Mouse (Mus musculus) spleen, adult 2 months (tissue): ENCODE results near the gene Gpr15.

ENCODE experiments used
- CTCF ChIP-seq: fragments of 200-500 bp; IDR thresholded peaks from 2 replicates; pipeline ENCODE4 v1.5.1; 2011; ENCODE audit warnings: mild to moderate bottlenecking, inconsistent platforms; ENCODE audit not compliant: insufficient read depth, insufficient read length, insufficient replicate concordance; ENCODE audit errors: extremely low read depth
- POLR2A ChIP-seq: fragments of 200-500 bp; IDR thresholded peaks from 2 replicates; pipeline ENCODE4 v1.6.1; 2011; ENCODE audit warnings: low read depth, low read length, inconsistent platforms

GRCm38 (mm10) chr16:58676633-58677032 is 42.2 kb downstream of the Gpr15 start:
- no peak for TF ChIP-seq CTCF
- no peak for TF ChIP-seq POLR2A
